Mouse (Mus musculus): ENCODE measurements around the gene Gjb1. TPM values are rescaled to one million over a fixed set of nuclear protein-coding genes. Genes with fewer than 3 reads are reported as not detected.
A peak's percentile ranks its signal among the peaks of the same experiment; 100 is the strongest.

Gene Gjb1
- total and polyA plus RNA-seq, 3 experiments: 0.12 TPM; not detected in 2

- intact Hi-C loops (cut with DNase I): no loop called here
- WGBS: 42% methylated on average over 4 of the region's 4 CpGs
Measured at GRCm38 (mm10) chrX:101386222-101386621, 10.0 kb downstream of the Gjb1 start.

GRCm38 (mm10) chrX:101388866-101389537 is 12.8 kb downstream of the Gjb1 start:
- H3K4me3 ChIP-seq: no peak overlapping the region
- H3K9ac ChIP-seq (ENCODE audit: low read depth, low read length): no peak overlapping the region
- 70% methylated on average over 5 of the region's 5 CpGs for WGBS
- H3K27ac ChIP-seq: no peak overlapping the region
- no peaks in the 10 kb centered on the region for H3K79me2 ChIP-seq (replicated peaks; ENCODE audit: control insufficient read depth, insufficient read depth, low read length)
- no peak for TF ChIP-seq EP300 (IDR thresholded peaks at IDR 0.05; ENCODE audit: insufficient read depth, low read depth, low read length)
- no peak for TF ChIP-seq POLR2A (IDR thresholded peaks at IDR 0.05; ENCODE audit: insufficient read depth, low read depth, low read length)
- TF ChIP-seq CTCF (IDR thresholded peaks at IDR 0.05): no peak
- H3K4me1 ChIP-seq (ENCODE audit: control insufficient read depth, insufficient read depth, low read length): no peaks in the 10 kb centered on the region
- no peaks in the 10 kb centered on the region for H3K36me3 ChIP-seq (ENCODE audit: control insufficient read depth, insufficient read depth, low read length)
- peaks cover 4% of the 10 kb centered on the region; the same call in 1 of the 2 replicates for H3K27me3 ChIP-seq (ENCODE audit: control insufficient read depth, insufficient read depth, low read length)
- intact Hi-C loops (cut with DNase I): no loop called here
- DNase-seq: no peak

More at GRCm38 (mm10) chrX:101386222-101386621, 10.0 kb downstream of the Gjb1 start:
- no peak for DNase-seq
- Histone ChIP-seq H3K27me3 (ENCODE audit: control insufficient read depth, insufficient read depth, low read length) (peaks cover 4% of the 10 kb centered on the region; the same call in 1 of the 2 replicates), H3K4me1 (ENCODE audit: control insufficient read depth, insufficient read depth, low read length) (no peaks in the 10 kb centered on the region), H3K4me3 (no peak overlapping the region), H3K36me3 (ENCODE audit: control insufficient read depth, insufficient read depth, low read length) (no peaks in the 10 kb centered on the region), H3K79me2 (replicated peaks; ENCODE audit: control insufficient read depth, insufficient read depth, low read length) (no peaks in the 10 kb centered on the region), H3K27ac (no peak overlapping the region), H3K9ac (ENCODE audit: low read depth, low read length) (no peak overlapping the region)
- no peak for TF ChIP-seq EP300 (IDR thresholded peaks at IDR 0.05; ENCODE audit: insufficient read depth, low read depth, low read length)
- no peak for TF ChIP-seq POLR2A (IDR thresholded peaks at IDR 0.05; ENCODE audit: insufficient read depth, low read depth, low read length)
- no peak for TF ChIP-seq CTCF (IDR thresholded peaks at IDR 0.05)

- DNase-seq: no peak
- Histone ChIP-seq H3K27ac (no peak overlapping the region), H3K9ac (ENCODE audit: low read depth, low read length) (no peak overlapping the region), H3K4me3 (no peak overlapping the region), H3K4me1 (ENCODE audit: control insufficient read depth, insufficient read depth, low read length) (no peaks in the 10 kb centered on the region), H3K36me3 (ENCODE audit: control insufficient read depth, insufficient read depth, low read length) (no peaks in the 10 kb centered on the region), H3K79me2 (replicated peaks; ENCODE audit: control insufficient read depth, insufficient read depth, low read length) (no peaks in the 10 kb centered on the region), H3K27me3 (ENCODE audit: control insufficient read depth, insufficient read depth, low read length) (no peaks in the 10 kb centered on the region)
- intact Hi-C loops (cut with DNase I): no loop called here
- no peak for TF ChIP-seq CTCF (IDR thresholded peaks at IDR 0.05)
- TF ChIP-seq POLR2A (IDR thresholded peaks at IDR 0.05; ENCODE audit: insufficient read depth, low read depth, low read length): no peak
- no peak for TF ChIP-seq EP300 (IDR thresholded peaks at IDR 0.05; ENCODE audit: insufficient read depth, low read depth, low read length)
- WGBS: 44% methylated on average over 2 of the region's 2 CpGs
Measured at GRCm38 (mm10) chrX:101394341-101394740, 18.2 kb downstream of the Gjb1 start.

- no peak for TF ChIP-seq POLR2A (IDR thresholded peaks at IDR 0.05; ENCODE audit: insufficient read depth, low read depth, low read length)
- no peaks in the 10 kb centered on the region for H3K27me3 ChIP-seq (ENCODE audit: control insufficient read depth, insufficient read depth, low read length)
- no peaks in the 10 kb centered on the region for H3K4me1 ChIP-seq (ENCODE audit: control insufficient read depth, insufficient read depth, low read length)
- no peaks in the 10 kb centered on the region for H3K79me2 ChIP-seq (replicated peaks; ENCODE audit: control insufficient read depth, insufficient read depth, low read length)
- intact Hi-C loops (cut with DNase I): no loop called here
- H3K36me3 ChIP-seq (ENCODE audit: control insufficient read depth, insufficient read depth, low read length): no peaks in the 10 kb centered on the region
- H3K27ac ChIP-seq: no peak overlapping the region
- no peak overlapping the region for H3K4me3 ChIP-seq
- DNase-seq: no peak
- no peak overlapping the region for H3K9ac ChIP-seq (ENCODE audit: low read depth, low read length)
- WGBS: 30% methylated on average over 11 of the region's 11 CpGs
Measured at GRCm38 (mm10) chrX:101396459-101396858, 20.3 kb downstream of the Gjb1 start.

GRCm38 (mm10) chrX:101418946-101419724 is 43.0 kb downstream of the Gjb1 start:
- TF ChIP-seq CTCF (IDR thresholded peaks at IDR 0.05) (peak; percentile 60), POLR2A (IDR thresholded peaks at IDR 0.05; ENCODE audit: insufficient read depth, low read depth, low read length) (no peak), EP300 (IDR thresholded peaks at IDR 0.05; ENCODE audit: insufficient read depth, low read depth, low read length) (no peak)
- H3K27me3 ChIP-seq (ENCODE audit: control insufficient read depth, insufficient read depth, low read length): no peaks in the 10 kb centered on the region

More at GRCm38 (mm10) chrX:101418946-101419724, 43.0 kb downstream of the Gjb1 start:
- Histone ChIP-seq H3K36me3 (ENCODE audit: control insufficient read depth, insufficient read depth, low read length) (no peaks in the 10 kb centered on the region), H3K4me3 (peak overlapping the region; percentile 67), H3K27ac (peak overlapping the region; percentile 70), H3K4me1 (ENCODE audit: control insufficient read depth, insufficient read depth, low read length) (no peaks in the 10 kb centered on the region; the same call in 1 of the 2 replicates), H3K79me2 (replicated peaks; ENCODE audit: control insufficient read depth, insufficient read depth, low read length) (no peaks in the 10 kb centered on the region), H3K9ac (ENCODE audit: low read depth, low read length) (peak overlapping the region; percentile 97)
- DNase-seq: peak; percentile 27 to 58
- intact Hi-C loops (cut with DNase I): no loop called here
- WGBS: 16% methylated on average over 35 of the region's 36 CpGs
